Mouse (Mus musculus) ES-E14 (cell line): ENCODE measurements around the gene Tmcc1.

Experiments
- HCFC1 ChIP-seq: IDR thresholded peaks from 2 replicates; pipeline ENCODE4 v1.6.1; 2012; ENCODE audit warnings: low read length, inconsistent platforms, borderline replicate concordance; ENCODE audit not compliant: insufficient read depth
- ZNF384 ChIP-seq: IDR thresholded peaks from 2 replicates; pipeline ENCODE4 v1.6.1; 2012; ENCODE audit warnings: low read depth, low read length, inconsistent platforms

DNA sequence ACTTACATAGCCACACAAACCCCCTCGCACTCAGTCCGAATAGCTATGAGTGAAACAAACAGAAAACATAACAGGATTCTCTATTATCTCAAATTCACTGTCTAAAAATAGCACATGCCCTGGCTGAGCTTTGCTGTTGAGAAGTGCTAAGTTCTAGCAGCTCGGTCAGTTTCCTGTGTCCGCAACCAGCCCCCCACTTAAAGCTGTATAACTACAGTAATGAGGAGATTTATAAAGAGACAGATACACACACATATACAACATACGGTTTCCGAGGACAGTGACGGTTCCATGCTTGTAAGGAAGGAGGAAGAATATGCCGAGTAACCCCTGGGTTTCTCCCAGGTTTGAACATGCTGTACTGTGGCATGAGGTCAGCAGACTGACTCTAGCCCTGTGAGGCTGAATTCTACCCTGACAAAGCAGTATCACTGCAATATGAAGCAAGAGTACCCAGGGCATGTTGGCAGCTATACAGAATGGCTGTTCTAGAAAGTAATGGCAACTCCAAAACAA, 120.5 kb downstream of the Tmcc1 start:
- TF ChIP-seq ZNF384 (no peak), HCFC1 (no peak)
